ENCODE assay signal across 26 mouse cellular contexts in the genomic region with DNA sequence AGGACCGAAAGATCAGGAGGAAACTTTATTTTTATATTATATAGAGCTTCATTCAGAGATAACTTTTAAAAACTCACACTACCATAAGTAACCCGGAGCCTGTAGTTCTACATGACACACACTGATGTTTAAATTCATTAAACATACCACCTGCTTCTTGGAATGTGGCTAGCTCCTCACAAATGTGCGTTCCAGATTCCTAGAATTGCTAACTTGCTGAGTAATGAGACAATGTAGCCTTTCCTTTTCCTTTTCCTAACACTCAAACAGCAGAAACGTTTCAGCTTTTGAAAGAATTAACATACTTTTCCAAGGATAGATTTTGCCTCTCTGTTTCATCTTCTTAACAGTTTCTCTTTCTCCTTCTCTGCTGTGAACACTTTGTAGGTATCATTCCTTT.
DNase-seq lines count a peak whose midpoint lies in the region; ATAC-seq and TF ChIP-seq lines count a peak whose summit lies in the region.
"Had no signal": no experiment of that assay in that cellular context is flagged by ENCODE, and none has a peak within 500 bp of the region (broad histone marks: within the 10 kb centered on the region; RNA-seq: fewer than 3 reads in every experiment).

No protein-coding gene starts in this region.

- H3K36me3 ChIP-seq in kidney, postnatal 0 days (ENCODE audit: insufficient read depth, low read length), result no peaks in the 10 kb centered on the region
- no peaks in the 10 kb centered on the region for H3K36me3 ChIP-seq in lung, postnatal 0 days (ENCODE audit: insufficient read depth, low read length)
- H3K36me3 ChIP-seq: hindbrain, embryonic 10.5 days; hindbrain, embryonic 15.5 days; kidney, embryonic 15.5 days; stomach, embryonic 15.5 days had no signal

- H3K4me2 ChIP-seq in kidney, postnatal 0 days (ENCODE audit: low read length), result no peak overlapping the region
- no peak overlapping the region for H3K4me2 ChIP-seq in lung, postnatal 0 days (replicated peaks; ENCODE audit: low read depth, low read length)
- H3K4me2 ChIP-seq: hindbrain, embryonic 15.5 days; kidney, embryonic 15.5 days; stomach, embryonic 15.5 days had no signal

- no peak for TF ChIP-seq CTCF in kidney, postnatal 0 days (IDR thresholded peaks at IDR 0.05; ENCODE audit: low read depth)
- TF ChIP-seq CTCF in lung, postnatal 0 days (IDR thresholded peaks at IDR 0.05), result no peak

- H3K27me3 ChIP-seq in kidney, postnatal 0 days (ENCODE audit: insufficient read depth, low read length), result no peaks in the 10 kb centered on the region
- H3K27me3 ChIP-seq in lung, postnatal 0 days (replicated peaks; ENCODE audit: insufficient read depth, low read length), result no peaks in the 10 kb centered on the region
- H3K27me3 ChIP-seq: hindbrain, embryonic 15.5 days; kidney, embryonic 15.5 days; stomach, embryonic 15.5 days had no signal

- peak; percentile 2 for DNase-seq in kidney, postnatal 0 days (ENCODE audit: low spot score)
- DNase-seq in kidney, adult 11 months, result no peak
- peak; percentile 15 for DNase-seq in lung, postnatal 0 days (ENCODE audit: low spot score)
- no peak for DNase-seq in lung, adult 18-20 months
- peak; percentile 62 for DNase-seq in 3T3-L1 (ENCODE audit: low read depth, low spot score)
- peak; percentile 7 for DNase-seq in ZHBTc4 (ENCODE audit: low read depth, low spot score)
- DNase-seq in thymus, postnatal 14 days, result no peak
- no peak for DNase-seq in cerebellum, adult 9-10 months
- DNase-seq: adrenal gland, postnatal 10 days; cerebellum, adult 11 months; cerebellum, postnatal 14 days; gastrocnemius, postnatal 14 days; heart, postnatal 14 days; kidney, adult 18-20 months; kidney, postnatal 36 days; liver; midbrain, embryonic 14.5 days had no signal

- no peaks in the 10 kb centered on the region for H3K9me3 ChIP-seq in kidney, postnatal 0 days (replicated peaks; ENCODE audit: low read length)
- H3K9me3 ChIP-seq in lung, postnatal 0 days (ENCODE audit: low read length), result no peaks in the 10 kb centered on the region
- H3K9me3 ChIP-seq: hindbrain, embryonic 10.5 days; hindbrain, embryonic 15.5 days; kidney, embryonic 15.5 days; stomach, embryonic 15.5 days had no signal

- H3K27ac ChIP-seq in kidney, postnatal 0 days, result no peak overlapping the region
- no peak overlapping the region for H3K27ac ChIP-seq in lung, postnatal 0 days (ENCODE audit: low read length)
- H3K27ac ChIP-seq: hindbrain, embryonic 10.5 days; hindbrain, embryonic 15.5 days; kidney, embryonic 15.5 days; layer of hippocampus, adult 2 months; liver, embryonic 14.5 days; stomach, embryonic 15.5 days had no signal

- TF ChIP-seq EP300 in lung, postnatal 0 days (IDR thresholded peaks at IDR 0.05), result peak; percentile 76

- ATAC-seq in kidney, postnatal 0 days (replicated peaks; ENCODE audit: low FRiP score, low read depth), result no peak
- no peak; the same call in 1 of the 2 replicates for ATAC-seq in lung, postnatal 0 days
- ATAC-seq: forebrain, embryonic 16.5 days; inflammation-experienced regulatory T-cells, adult 6 months had no signal

- H3K4me3 ChIP-seq in kidney, postnatal 0 days (replicated peaks; ENCODE audit: low read depth, low read length), result no peak overlapping the region
- H3K4me3 ChIP-seq in lung, postnatal 0 days (ENCODE audit: low read depth, low read length), result no peak overlapping the region
- H3K4me3 ChIP-seq: erythroblast, embryonic 14.5 days; hindbrain, embryonic 10.5 days; hindbrain, embryonic 15.5 days; kidney, embryonic 15.5 days; layer of hippocampus, adult 2 months; stomach, embryonic 15.5 days had no signal

- WGBS in kidney, postnatal 0 days, result 59% methylated on average over 4 of the region's 4 CpGs
- WGBS in lung, postnatal 0 days, result 49% methylated on average over 4 of the region's 4 CpGs

- no peak overlapping the region for H3K9ac ChIP-seq in kidney, postnatal 0 days (ENCODE audit: low read depth, low read length)
- no peak overlapping the region for H3K9ac ChIP-seq in lung, postnatal 0 days (replicated peaks; ENCODE audit: low read depth)
- H3K9ac ChIP-seq: hindbrain, embryonic 15.5 days; kidney, embryonic 15.5 days; liver, embryonic 14.5 days; stomach, embryonic 15.5 days had no signal

- no peaks in the 10 kb centered on the region for H3K4me1 ChIP-seq in kidney, postnatal 0 days (replicated peaks; ENCODE audit: insufficient read depth, low read length)
- H3K4me1 ChIP-seq in lung, postnatal 0 days (ENCODE audit: insufficient read depth, low read depth, low read length), result no peaks in the 10 kb centered on the region
- H3K4me1 ChIP-seq: hindbrain, embryonic 10.5 days; hindbrain, embryonic 15.5 days; kidney, embryonic 15.5 days; stomach, embryonic 15.5 days had no signal

Comparison
In these comparisons a context has a peak if more than half of its experiments do, and no peak if none do; other contexts are left out.
1. DNase-seq: peak in kidney, postnatal 0 days (single experiment), lung, postnatal 0 days (single experiment), 3T3-L1 (single experiment) and ZHBTc4 (single experiment); none in kidney, adult 11 months (single experiment), lung, adult 18-20 months (0 of 2), thymus, postnatal 14 days (single experiment) and cerebellum, adult 9-10 months (single experiment).